Mouse (Mus musculus): ENCODE results near the gene Gpr162.

GRCm38 (mm10) chr6:124828101-124828592, 35.6 kb downstream of the Gpr162 start:
- no peak for TF ChIP-seq CTCF (IDR thresholded peaks at IDR 0.05)
- TF ChIP-seq EP300 (IDR thresholded peaks at IDR 0.05): no peak

Data from lung, postnatal 0 days (tissue).